Mouse (Mus musculus) hindbrain, postnatal 0 days (tissue): Measurements from ENCODE around the gene Aplf. TPM values are rescaled to one million over a fixed set of nuclear protein-coding genes. Genes with fewer than 3 reads are reported as not detected.

ENCODE experiments used
- ATAC-seq: fragments of 200-750 bp; cut with Nextera tagmentation; 2 replicates; pipeline ENCODE4 v1.8.0; 2017; ENCODE audit warnings: mild to moderate bottlenecking, moderate TSS enrichment, moderate library complexity
- DNase-seq: peaks from one replicate; pipeline ENCODE4 v3.0.0-alpha.2; 2015; ENCODE audit warnings: low spot score
- H3K27ac ChIP-seq: fragments of 300-500 bp; sonication (generic); 2 replicates; pipeline ENCODE4 v1.5.1; 2014; ENCODE audit warnings: mild to moderate bottlenecking
- H3K27me3 ChIP-seq: fragments of 300-500 bp; sonication (generic); 2 replicates; pipeline ENCODE4 v1.6.1; 2014; ENCODE audit warnings: low read length, mixed read lengths; ENCODE audit not compliant: insufficient read depth
- H3K36me3 ChIP-seq: fragments of 300-500 bp; sonication (generic); 2 replicates; pipeline ENCODE4 v1.6.1; 2014; ENCODE audit warnings: low read length, mixed read lengths; ENCODE audit not compliant: insufficient read depth
- H3K4me1 ChIP-seq: fragments of 300-500 bp; sonication (generic); 2 replicates; pipeline ENCODE4 v1.6.1; 2014; ENCODE audit warnings: antibody characterized with exemption, low read length, mixed read lengths; ENCODE audit not compliant: insufficient read depth
- H3K4me2 ChIP-seq: fragments of 300-500 bp; sonication (generic); 2 replicates; pipeline ENCODE4 v1.6.1; 2014; ENCODE audit warnings: low read depth, mild to moderate bottlenecking, low read length, moderate library complexity, mixed read lengths
- H3K4me3 ChIP-seq: fragments of 300-500 bp; sonication (generic); 2 replicates; pipeline ENCODE4 v1.5.1; 2014; ENCODE audit warnings: low read length
- H3K9ac ChIP-seq: fragments of 300-500 bp; sonication (generic); replicated peaks from 2 replicates; pipeline ENCODE4 v1.6.1; 2014; ENCODE audit warnings: mild to moderate bottlenecking, low read length, moderate library complexity, mixed read lengths
- H3K9me3 ChIP-seq: fragments of 300-500 bp; sonication (generic); 2 replicates; pipeline ENCODE4 v1.6.1; 2016; ENCODE audit warnings: low read length, mixed read lengths
- CTCF ChIP-seq: IDR thresholded peaks from 2 replicates; pipeline ENCODE4 v1.5.1; 2016; ENCODE audit warnings: antibody characterized with exemption, control low read depth, low read depth
- WGBS: fragments of 180-500 bp; shearing (Covaris S2); extraction: QIAGEN DNeasy Blood & Tissue Kit; methylation state at CpG from one replicate; pipeline ENCODE4 v1.1.7; 2014; 5-methylcytosine and 5-hydroxymethylcytosine counted together
- polyA plus RNA-seq: library from polyadenylated mRNA; unstranded; fragments of >200 nt; fragmentation: Nextera tagmentation; extraction: Ambion mirVana; gene quantifications from 2 replicates; pipeline ENCODE4 v1.2.1, GENCODE M21; 2015
- total RNA-seq: library from RNA; depleted of rRNA; stranded (reverse); fragments of >200 nt; gene quantifications from 2 replicates; pipeline ENCODE4 v1.2.3, GENCODE M21; 2014; rRNA removed

Gene Aplf
- 5.5 and 7.1 TPM in 2 replicates for total RNA-seq
- polyA plus RNA-seq, result 5.6 and 5.9 TPM in 2 replicates

GRCm38 (mm10) chr6:87671771-87672517 is at the start of gene Aplf:
TSS of gene Aplf (minus strand) at chr6:87672193.
- Histone ChIP-seq H3K4me3 (peak within 1 kb of the TSS; percentile 80), H3K4me1 (peaks cover 3% of the 10 kb centered on the region; the same call in 1 of the 2 replicates), H3K36me3 (no peaks in the 10 kb centered on the region), H3K27ac (peak within 1 kb of the TSS; percentile 65; the same call in 1 of the 2 replicates), H3K9me3 (no peaks in the 10 kb centered on the region), H3K4me2 (peak within 1 kb of the TSS; percentile 99), H3K27me3 (no peaks in the 10 kb centered on the region), H3K9ac (peak within 1 kb of the TSS; percentile 63)
- no peak for TF ChIP-seq CTCF
- WGBS, result under 1% methylated on average over 33 of the region's 33 CpGs
- peak; percentile 100 for ATAC-seq
- DNase-seq, result peak; percentile 99

- Histone ChIP-seq H3K9me3 (no peaks in the 10 kb centered on the region), H3K9ac (no peak overlapping the region), H3K4me2 (no peak overlapping the region), H3K27me3 (no peaks in the 10 kb centered on the region), H3K4me3 (no peak overlapping the region), H3K4me1 (no peaks in the 10 kb centered on the region), H3K27ac (no peak overlapping the region), H3K36me3 (no peaks in the 10 kb centered on the region)
- DNase-seq, result no peak
- no peak for TF ChIP-seq CTCF
- ATAC-seq, result no peak
- WGBS, result 88% methylated on average over 4 of the region's 4 CpGs
These were observed 42.1 kb upstream of the Aplf start for GRCm38 (mm10) chr6:87714091-87714490.

GRCm38 (mm10) chr6:87712311-87712710 is 40.3 kb upstream of the Aplf start:
- Histone ChIP-seq H3K4me1 (no peaks in the 10 kb centered on the region), H3K4me3 (no peak overlapping the region), H3K4me2 (no peak overlapping the region), H3K9ac (no peak overlapping the region), H3K9me3 (no peaks in the 10 kb centered on the region), H3K27me3 (no peaks in the 10 kb centered on the region), H3K36me3 (no peaks in the 10 kb centered on the region), H3K27ac (no peak overlapping the region)
- DNase-seq (no peak), ATAC-seq (no peak)
- no peak for TF ChIP-seq CTCF
- WGBS, result 90% methylated on average over 4 of the region's 4 CpGs

- no peak for ATAC-seq
- TF ChIP-seq CTCF, result peak; percentile 46
- 37% methylated on average over 3 of the region's 3 CpGs for WGBS
These were observed 34.3 kb upstream of the Aplf start for GRCm38 (mm10) chr6:87706246-87706645.

GRCm38 (mm10) chr6:87696544-87696943 is 24.6 kb upstream of the Aplf start:
- H3K27ac ChIP-seq, result no peak overlapping the region
- H3K9me3 ChIP-seq, result no peaks in the 10 kb centered on the region
- WGBS, result 73% methylated on average over 4 of the region's 4 CpGs
- no peak for ATAC-seq
- H3K4me2 ChIP-seq, result no peak overlapping the region
- H3K36me3 ChIP-seq, result no peaks in the 10 kb centered on the region
- no peak for TF ChIP-seq CTCF
- H3K9ac ChIP-seq, result no peak overlapping the region
- DNase-seq, result no peak
- no peaks in the 10 kb centered on the region for H3K27me3 ChIP-seq
- no peaks in the 10 kb centered on the region for H3K4me1 ChIP-seq
- no peak overlapping the region for H3K4me3 ChIP-seq

More at GRCm38 (mm10) chr6:87706246-87706645, 34.3 kb upstream of the Aplf start:
- no peaks in the 10 kb centered on the region for H3K4me1 ChIP-seq
- no peaks in the 10 kb centered on the region for H3K27me3 ChIP-seq
- peak; percentile 24 for DNase-seq
- H3K9me3 ChIP-seq, result no peaks in the 10 kb centered on the region
- no peak overlapping the region for H3K27ac ChIP-seq
- H3K9ac ChIP-seq, result no peak overlapping the region
- H3K4me3 ChIP-seq, result no peak overlapping the region
- no peak overlapping the region for H3K4me2 ChIP-seq
- H3K36me3 ChIP-seq, result no peaks in the 10 kb centered on the region

GRCm38 (mm10) chr6:87695947-87696346 is 24.0 kb upstream of the Aplf start:
- H3K9me3 ChIP-seq, result no peaks in the 10 kb centered on the region
- WGBS, result 78% methylated on average over 3 of the region's 3 CpGs
- H3K36me3 ChIP-seq, result no peaks in the 10 kb centered on the region
- DNase-seq (no peak), ATAC-seq (no peak)
- no peak for TF ChIP-seq CTCF
- no peaks in the 10 kb centered on the region for H3K27me3 ChIP-seq
- H3K4me3 ChIP-seq, result no peak overlapping the region
- H3K4me2 ChIP-seq, result no peak overlapping the region
- no peak overlapping the region for H3K27ac ChIP-seq
- H3K4me1 ChIP-seq, result no peaks in the 10 kb centered on the region
- H3K9ac ChIP-seq, result no peak overlapping the region

- Histone ChIP-seq H3K9me3 (no peaks in the 10 kb centered on the region), H3K9ac (no peak overlapping the region), H3K27ac (no peak overlapping the region), H3K27me3 (no peaks in the 10 kb centered on the region), H3K4me3 (no peak overlapping the region), H3K4me1 (no peaks in the 10 kb centered on the region), H3K36me3 (no peaks in the 10 kb centered on the region), H3K4me2 (no peak overlapping the region)
- 16% methylated on average over 3 of the region's 3 CpGs for whole genome bisulfite sequencing
- TF ChIP-seq CTCF, result no peak
- DNase-seq (peak; percentile 33), ATAC-seq (peak; percentile 66)
These were observed 8.4 kb upstream of the Aplf start for GRCm38 (mm10) chr6:87680418-87680817.
